Mouse (Mus musculus): Measurements from ENCODE around the gene Unc5c. TPM values are rescaled to one million over a fixed set of nuclear protein-coding genes. Genes with fewer than 3 reads are reported as not detected.

Unc5c gene
- polyA plus RNA-seq, 1 experiment = 3.6 TPM

DNA sequence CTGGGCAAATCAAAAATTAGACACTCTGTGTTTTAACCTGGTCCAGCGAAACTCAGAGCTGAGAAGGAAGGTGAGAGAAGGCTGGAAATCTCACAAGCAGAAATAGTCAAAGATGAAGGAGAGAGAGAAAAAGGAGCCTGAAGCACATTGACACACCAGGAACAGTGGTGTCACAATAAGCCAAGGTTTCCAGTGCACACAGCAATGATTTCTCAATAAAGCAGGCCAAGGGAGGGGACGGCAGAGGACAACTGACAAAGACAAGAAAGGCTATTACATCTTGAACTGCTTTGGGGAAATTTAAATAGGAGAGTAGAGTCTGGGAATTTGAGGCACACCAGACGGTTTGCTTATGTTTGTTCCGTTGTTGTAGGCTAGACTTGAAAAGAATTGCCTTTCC lies 389.3 kb downstream of the Unc5c start:
- WGBS = 83% methylated on average over 4 of the region's 4 CpGs
- DNase-seq = no peak
- Histone ChIP-seq H3K4me3 (replicated peaks; ENCODE audit: extremely low read depth, low read depth, low read length) (no peak overlapping the region), H3K4me1 (ENCODE audit: control insufficient read depth, insufficient read depth, low read length) (no peaks in the 10 kb centered on the region)
- TF ChIP-seq CTCF (IDR thresholded peaks at IDR 0.05; ENCODE audit: insufficient read depth, low read length) (no peak), POLR2A (IDR thresholded peaks at IDR 0.05; ENCODE audit: borderline replicate concordance, extremely low read depth, low read depth, low read length) (no peak)

DNA sequence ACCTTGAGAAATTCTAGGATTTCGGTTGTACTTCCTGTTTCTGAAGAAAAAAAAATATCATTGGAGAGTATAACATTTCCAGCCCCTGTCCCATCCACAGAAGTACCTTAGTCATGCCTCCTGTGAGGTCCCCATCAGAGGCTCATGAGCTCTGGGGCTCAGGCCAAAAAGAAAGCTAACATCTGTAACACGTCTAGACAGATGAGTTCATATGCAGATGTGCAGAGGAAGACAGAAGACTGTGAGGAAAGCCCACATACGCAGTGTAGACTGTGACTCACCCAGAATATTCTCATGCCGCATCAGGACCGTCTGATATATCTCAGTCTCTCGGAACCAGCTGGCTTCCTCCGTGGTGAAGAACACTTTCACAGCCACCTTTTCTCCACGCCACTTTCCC lies 392.1 kb downstream of the Unc5c start:
- 77% methylated on average over 8 of the region's 8 CpGs for WGBS
- H3K4me3 ChIP-seq (replicated peaks; ENCODE audit: extremely low read depth, low read depth, low read length) = no peak overlapping the region
- no peak for TF ChIP-seq CTCF (IDR thresholded peaks at IDR 0.05; ENCODE audit: insufficient read depth, low read length)
- no peak for TF ChIP-seq POLR2A (IDR thresholded peaks at IDR 0.05; ENCODE audit: borderline replicate concordance, extremely low read depth, low read depth, low read length)
- DNase-seq = no peak
- H3K4me1 ChIP-seq (ENCODE audit: control insufficient read depth, insufficient read depth, low read length) = no peaks in the 10 kb centered on the region

DNA sequence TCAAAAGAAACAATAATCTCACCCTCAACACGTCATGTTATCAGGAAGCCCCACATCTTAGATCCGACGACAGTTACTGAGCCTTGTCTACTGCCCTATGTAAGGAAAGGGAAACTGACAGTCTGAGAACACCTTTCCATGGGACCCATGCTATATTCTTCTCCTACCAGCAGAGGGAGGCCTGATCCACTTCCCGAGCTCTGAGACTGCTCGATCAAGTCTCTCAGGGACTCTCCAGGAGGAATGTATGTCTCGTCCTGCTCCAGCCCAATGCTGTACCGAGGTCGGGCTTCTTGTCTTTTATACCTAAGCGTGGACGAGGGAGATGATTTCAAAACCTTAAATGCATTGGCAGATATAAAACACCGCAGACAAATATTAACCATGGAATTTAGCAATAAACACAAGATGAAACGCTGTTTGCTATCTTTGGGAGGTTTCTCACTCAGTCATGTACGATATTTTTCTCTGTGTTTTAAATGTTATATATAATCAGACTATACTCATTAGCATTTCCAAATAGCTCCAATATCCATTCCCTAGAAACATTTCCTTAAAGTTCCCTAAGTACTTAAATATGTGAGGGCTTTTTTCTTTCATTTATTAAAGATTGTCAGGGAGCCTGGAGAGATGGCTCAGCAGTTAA lies 397.9 kb downstream of the Unc5c start:
- H3K4me1 ChIP-seq (ENCODE audit: control insufficient read depth, insufficient read depth, low read length) = no peaks in the 10 kb centered on the region
- peak; percentile 24 for DNase-seq
- WGBS = 16% methylated on average over 13 of the region's 13 CpGs
- no peak overlapping the region for H3K4me3 ChIP-seq (replicated peaks; ENCODE audit: extremely low read depth, low read depth, low read length)
- TF ChIP-seq CTCF (IDR thresholded peaks at IDR 0.05; ENCODE audit: insufficient read depth, low read length) (peak; percentile 77), POLR2A (IDR thresholded peaks at IDR 0.05; ENCODE audit: borderline replicate concordance, extremely low read depth, low read depth, low read length) (no peak)

DNA sequence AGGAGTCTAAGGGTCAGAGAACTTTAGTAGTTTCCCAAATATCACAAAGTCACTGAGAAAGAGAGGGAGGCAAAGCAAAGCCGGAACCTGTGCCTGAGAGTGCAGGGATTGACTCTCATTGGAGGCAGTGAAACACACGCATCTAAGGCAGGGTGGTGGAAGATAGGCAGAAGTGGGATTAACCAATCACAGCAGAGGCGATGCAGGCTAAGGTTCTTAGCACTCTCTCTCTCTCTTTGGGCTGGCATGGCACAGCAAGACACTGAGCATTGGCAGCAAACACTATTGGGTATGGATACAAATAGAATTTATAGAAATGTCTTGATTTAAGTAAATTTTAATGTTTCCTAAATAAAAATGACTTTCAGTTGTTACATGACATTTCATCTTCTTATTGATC lies 406.8 kb downstream of the Unc5c start:
- Histone ChIP-seq H3K4me3 (replicated peaks; ENCODE audit: extremely low read depth, low read depth, low read length) (no peak overlapping the region), H3K4me1 (ENCODE audit: control insufficient read depth, insufficient read depth, low read length) (no peaks in the 10 kb centered on the region)
- WGBS = 79% methylated on average over 3 of the region's 3 CpGs
- no peak for DNase-seq
- no peak for TF ChIP-seq POLR2A (IDR thresholded peaks at IDR 0.05; ENCODE audit: borderline replicate concordance, extremely low read depth, low read depth, low read length)
- no peak for TF ChIP-seq CTCF (IDR thresholded peaks at IDR 0.05; ENCODE audit: insufficient read depth, low read length)

DNA sequence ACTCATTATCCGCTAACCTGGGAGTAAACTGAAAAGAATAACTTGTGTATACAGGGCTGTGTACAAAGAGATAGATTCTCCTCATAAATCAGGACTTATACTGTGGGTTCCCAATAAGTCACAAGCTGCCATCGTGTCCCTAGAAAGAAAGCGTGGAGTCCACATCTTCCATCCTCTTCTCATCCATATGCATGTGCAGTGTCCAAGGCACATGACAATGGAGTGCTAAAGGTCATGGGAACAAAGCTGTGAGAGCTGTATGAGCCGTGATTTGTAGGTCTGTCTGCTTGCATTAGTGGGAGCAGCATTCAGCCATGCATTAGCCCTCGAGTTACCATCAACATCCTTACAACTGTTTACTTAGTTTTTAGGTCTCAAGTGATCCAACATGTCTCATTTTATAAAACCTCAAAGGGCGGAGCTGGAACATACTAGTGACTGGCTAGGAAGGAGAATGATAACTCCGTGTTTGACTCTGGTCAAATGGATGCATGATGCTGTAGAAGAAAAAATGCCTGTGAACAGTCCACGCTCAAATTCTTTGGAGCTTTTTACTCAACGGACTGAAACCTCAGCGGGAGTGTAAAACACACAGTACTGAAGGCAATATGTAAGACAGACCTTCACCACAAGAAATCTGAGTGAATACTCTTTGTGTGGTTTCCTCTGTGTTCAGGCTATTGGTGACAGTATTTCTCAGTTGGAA lies 407.5 kb downstream of the Unc5c start:
- Histone ChIP-seq H3K4me1 (ENCODE audit: control insufficient read depth, insufficient read depth, low read length) (no peaks in the 10 kb centered on the region), H3K4me3 (replicated peaks; ENCODE audit: extremely low read depth, low read depth, low read length) (no peak overlapping the region)
- WGBS = 82% methylated on average over 10 of the region's 10 CpGs
- DNase-seq = no peak
- TF ChIP-seq CTCF (IDR thresholded peaks at IDR 0.05; ENCODE audit: insufficient read depth, low read length) (no peak), POLR2A (IDR thresholded peaks at IDR 0.05; ENCODE audit: borderline replicate concordance, extremely low read depth, low read depth, low read length) (no peak)

DNA sequence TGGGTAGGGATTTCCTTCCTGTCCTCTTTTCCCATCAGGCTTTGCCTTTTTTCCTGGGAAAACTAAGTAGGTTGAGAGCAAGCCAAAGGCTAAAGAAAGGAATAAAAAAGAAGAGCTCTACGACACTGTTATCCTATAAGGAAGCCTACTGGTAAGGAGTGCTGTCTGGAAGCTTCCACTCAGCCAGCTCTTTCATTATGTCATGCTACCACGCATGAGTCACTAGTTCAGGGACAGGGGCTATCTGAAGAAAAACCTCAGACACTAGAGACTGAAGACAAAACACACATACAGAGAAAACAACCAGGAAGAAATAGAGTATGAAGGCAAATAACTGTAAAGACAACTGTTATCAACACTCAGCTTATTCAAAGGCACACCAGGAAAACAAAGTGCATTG lies 417.5 kb downstream of the Unc5c start:
- WGBS = 66% methylated on average over 2 of the region's 2 CpGs
- no peaks in the 10 kb centered on the region for H3K4me1 ChIP-seq (ENCODE audit: control insufficient read depth, insufficient read depth, low read length)
- TF ChIP-seq CTCF (IDR thresholded peaks at IDR 0.05; ENCODE audit: insufficient read depth, low read length) (no peak), POLR2A (IDR thresholded peaks at IDR 0.05; ENCODE audit: borderline replicate concordance, extremely low read depth, low read depth, low read length) (no peak)
- no peak for DNase-seq
- no peak overlapping the region for H3K4me3 ChIP-seq (replicated peaks; ENCODE audit: extremely low read depth, low read depth, low read length)

DNA sequence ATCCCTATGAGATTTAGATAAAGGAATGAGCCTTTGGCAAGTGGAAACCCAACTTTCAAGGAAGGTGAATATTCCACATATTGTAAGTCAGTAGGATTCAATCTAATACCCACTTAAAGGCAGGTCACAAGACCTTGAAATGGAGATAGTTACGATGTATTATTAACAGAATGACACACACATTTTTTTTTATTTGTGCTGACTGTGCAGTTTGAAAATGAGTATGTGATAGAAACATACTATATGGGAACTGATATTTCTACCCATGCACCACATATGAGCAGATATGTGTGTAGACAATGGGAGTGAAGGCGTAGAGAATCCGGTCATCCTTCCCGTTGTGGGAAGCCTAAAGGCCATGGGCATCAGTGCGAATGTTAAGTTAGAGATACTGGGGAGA lies 419.2 kb downstream of the Unc5c start:
- H3K4me3 ChIP-seq (replicated peaks; ENCODE audit: extremely low read depth, low read depth, low read length) = no peak overlapping the region
- DNase-seq = no peak
- no peaks in the 10 kb centered on the region for H3K4me1 ChIP-seq (ENCODE audit: control insufficient read depth, insufficient read depth, low read length)
- TF ChIP-seq POLR2A (IDR thresholded peaks at IDR 0.05; ENCODE audit: borderline replicate concordance, extremely low read depth, low read depth, low read length) = no peak
- no peak for TF ChIP-seq CTCF (IDR thresholded peaks at IDR 0.05; ENCODE audit: insufficient read depth, low read length)
- 95% methylated on average over 5 of the region's 5 CpGs for WGBS

Measured in lung, adult 2 months (tissue).